Mouse (Mus musculus): ENCODE measurements around the gene Wfdc6b. TPM values are rescaled to one million over a fixed set of nuclear protein-coding genes. Genes with fewer than 3 reads are reported as not detected.

The Wfdc6b gene
- polyA plus RNA-seq, 1 experiment from 2014 or later, result not detected

Other genes with a start within 250 kb of the Wfdc6b start
- gene Slpi, start 224.4 kb upstream of the Wfdc6b start, polyA plus RNA-seq (2015; fragmentation: Nextera tagmentation; extraction: Ambion mirVana), result 4.3 TPM in 2 replicates
- gene Rbpjl, start 210.4 kb upstream of the Wfdc6b start, polyA plus RNA-seq (2015; fragmentation: Nextera tagmentation; extraction: Ambion mirVana), result 1.2 and 1.3 TPM in 2 replicates
- 108 and 113 TPM in 2 replicates for gene Matn4, start 208.4 kb upstream of the Wfdc6b start, polyA plus RNA-seq (2015; fragmentation: Nextera tagmentation; extraction: Ambion mirVana)
- 107 and 110 TPM in 2 replicates for gene Sdc4, start 169.6 kb upstream of the Wfdc6b start, polyA plus RNA-seq (2015; fragmentation: Nextera tagmentation; extraction: Ambion mirVana)
- gene Sys1, start 156.6 kb upstream of the Wfdc6b start, polyA plus RNA-seq (2015; fragmentation: Nextera tagmentation; extraction: Ambion mirVana), result 54.5 and 61.2 TPM in 2 replicates
- gene Gm20458, start 152.6 kb upstream of the Wfdc6b start, polyA plus RNA-seq (2015; fragmentation: Nextera tagmentation; extraction: Ambion mirVana), result 11.0 and 12.2 TPM in 2 replicates
- not detected in 2 replicates for gene Trp53tg5, start 139.8 kb upstream of the Wfdc6b start, polyA plus RNA-seq (2015; fragmentation: Nextera tagmentation; extraction: Ambion mirVana)
- gene Dbndd2, start 127.4 kb upstream of the Wfdc6b start, polyA plus RNA-seq (2015; fragmentation: Nextera tagmentation; extraction: Ambion mirVana), result 6.3 and 6.9 TPM in 2 replicates
- gene Pigt, start 116.0 kb upstream of the Wfdc6b start, polyA plus RNA-seq (2015; fragmentation: Nextera tagmentation; extraction: Ambion mirVana), result 65.0 and 67.5 TPM in 2 replicates
- 18.3 and 31.2 TPM in 2 replicates for gene Wfdc2, start 51.1 kb upstream of the Wfdc6b start, polyA plus RNA-seq (2015; fragmentation: Nextera tagmentation; extraction: Ambion mirVana)
- gene Spint3, start 40.1 kb upstream of the Wfdc6b start, polyA plus RNA-seq (2015; fragmentation: Nextera tagmentation; extraction: Ambion mirVana), result not detected in 2 replicates
- 0.19 TPM in 1 of 2 replicates, not detected in the other for gene Wfdc6a, start 28.1 kb upstream of the Wfdc6b start, polyA plus RNA-seq (2015; fragmentation: Nextera tagmentation; extraction: Ambion mirVana)
- gene Eppin, start 19.9 kb upstream of the Wfdc6b start, polyA plus RNA-seq (2015; fragmentation: Nextera tagmentation; extraction: Ambion mirVana), result not detected in 2 replicates
- gene Wfdc8, start 104 bp downstream of the Wfdc6b start, polyA plus RNA-seq (2015; fragmentation: Nextera tagmentation; extraction: Ambion mirVana), result not detected in 2 replicates
- gene Wfdc16, start 25.3 kb downstream of the Wfdc6b start, polyA plus RNA-seq (2015; fragmentation: Nextera tagmentation; extraction: Ambion mirVana), result not detected in 2 replicates
- not detected in 2 replicates for gene Wfdc10, start 42.5 kb downstream of the Wfdc6b start, polyA plus RNA-seq (2015; fragmentation: Nextera tagmentation; extraction: Ambion mirVana)
- gene Wfdc9, start 43.1 kb downstream of the Wfdc6b start, polyA plus RNA-seq (2015; fragmentation: Nextera tagmentation; extraction: Ambion mirVana), result not detected in 2 replicates
- not detected in 2 replicates for gene Wfdc11, start 60.6 kb downstream of the Wfdc6b start, polyA plus RNA-seq (2015; fragmentation: Nextera tagmentation; extraction: Ambion mirVana)
- gene Wfdc13, start 71.6 kb downstream of the Wfdc6b start, polyA plus RNA-seq (2015; fragmentation: Nextera tagmentation; extraction: Ambion mirVana), result 0.18 TPM in 1 of 2 replicates, not detected in the other
- not detected in 2 replicates for gene Spint4, start 85.0 kb downstream of the Wfdc6b start, polyA plus RNA-seq (2015; fragmentation: Nextera tagmentation; extraction: Ambion mirVana)
- gene Spint5, start 101.8 kb downstream of the Wfdc6b start, polyA plus RNA-seq (2015; fragmentation: Nextera tagmentation; extraction: Ambion mirVana), result not detected in 2 replicates
- 0.41 and 0.50 TPM in 2 replicates for gene Wfdc3, start 132.4 kb downstream of the Wfdc6b start, polyA plus RNA-seq (2015; fragmentation: Nextera tagmentation; extraction: Ambion mirVana)
- 61.0 and 63.9 TPM in 2 replicates for gene Dnttip1, start 132.5 kb downstream of the Wfdc6b start, polyA plus RNA-seq (2015; fragmentation: Nextera tagmentation; extraction: Ambion mirVana)
- 293 and 311 TPM in 2 replicates for gene Ube2c, start 156.4 kb downstream of the Wfdc6b start, polyA plus RNA-seq (2015; fragmentation: Nextera tagmentation; extraction: Ambion mirVana)
- 350 and 1,119 TPM in 2 replicates for gene Tnnc2, start 166.4 kb downstream of the Wfdc6b start, polyA plus RNA-seq (2015; fragmentation: Nextera tagmentation; extraction: Ambion mirVana)
- gene Snx21, start 172.3 kb downstream of the Wfdc6b start, polyA plus RNA-seq (2015; fragmentation: Nextera tagmentation; extraction: Ambion mirVana), result 33.8 and 40.5 TPM in 2 replicates
- gene Acot8, start 191.4 kb downstream of the Wfdc6b start, polyA plus RNA-seq (2015; fragmentation: Nextera tagmentation; extraction: Ambion mirVana), result 16.8 and 20.7 TPM in 2 replicates
- 7.5 and 7.9 TPM in 2 replicates for gene Zswim3, start 191.6 kb downstream of the Wfdc6b start, polyA plus RNA-seq (2015; fragmentation: Nextera tagmentation; extraction: Ambion mirVana)
- gene Zswim1, start 209.2 kb downstream of the Wfdc6b start, polyA plus RNA-seq (2015; fragmentation: Nextera tagmentation; extraction: Ambion mirVana), result 19.4 and 20.1 TPM in 2 replicates
- gene Spata25, start 215.0 kb downstream of the Wfdc6b start, polyA plus RNA-seq (2015; fragmentation: Nextera tagmentation; extraction: Ambion mirVana), result not detected in 2 replicates
- 178 and 187 TPM in 2 replicates for gene Ctsa, start 219.4 kb downstream of the Wfdc6b start, polyA plus RNA-seq (2015; fragmentation: Nextera tagmentation; extraction: Ambion mirVana)
- 5.8 and 9.3 TPM in 2 replicates for gene Neurl2, start 219.9 kb downstream of the Wfdc6b start, polyA plus RNA-seq (2015; fragmentation: Nextera tagmentation; extraction: Ambion mirVana)
- gene Pltp, start 244.2 kb downstream of the Wfdc6b start, polyA plus RNA-seq (2015; fragmentation: Nextera tagmentation; extraction: Ambion mirVana), result 57.1 and 61.8 TPM in 2 replicates